Mouse (Mus musculus): ENCODE results near the gene Gm45711. TPM values are rescaled to one million over a fixed set of nuclear protein-coding genes. Genes with fewer than 3 reads are reported as not detected.

The Gm45711 gene
- polyA plus RNA-seq, 1 experiment from 2014 or later = not detected

DNA sequence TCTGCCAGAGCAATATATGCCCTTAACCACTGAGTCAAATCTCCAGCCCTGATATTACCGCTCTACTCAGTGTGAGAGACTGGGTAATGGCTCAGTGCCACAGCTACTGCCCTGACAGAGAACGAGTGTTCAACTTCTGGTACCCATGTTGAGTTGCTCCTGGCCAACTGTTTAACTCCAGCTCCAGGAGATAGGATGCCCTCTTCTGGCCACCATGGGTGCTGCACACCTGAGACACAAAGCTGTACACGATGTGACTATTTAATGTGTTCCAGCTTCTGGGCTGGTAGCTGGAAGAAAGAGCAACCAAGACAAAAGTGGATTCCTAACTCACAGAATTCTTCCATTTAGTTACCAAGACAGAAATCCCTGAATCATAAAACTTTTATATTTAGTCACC, 56.9 kb downstream of the Gm45711 start:
- Histone ChIP-seq H3K27ac (replicated peaks) (no peak overlapping the region), H3K9ac (no peak overlapping the region), H3K27me3 (replicated peaks) (no peaks in the 10 kb centered on the region), H3K36me3 (peaks cover 9% of the 10 kb centered on the region), H3K9me3 (no peaks in the 10 kb centered on the region), H3K4me3 (no peak overlapping the region), H3K4me2 (no peak overlapping the region), H3K4me1 (peaks cover 12% of the 10 kb centered on the region)
- no peak for ATAC-seq (ENCODE audit: extremely low read depth, insufficient number of reproducible peaks, low FRiP score, low TSS enrichment)
- 86% methylated on average over 3 of the region's 3 CpGs for WGBS

DNA sequence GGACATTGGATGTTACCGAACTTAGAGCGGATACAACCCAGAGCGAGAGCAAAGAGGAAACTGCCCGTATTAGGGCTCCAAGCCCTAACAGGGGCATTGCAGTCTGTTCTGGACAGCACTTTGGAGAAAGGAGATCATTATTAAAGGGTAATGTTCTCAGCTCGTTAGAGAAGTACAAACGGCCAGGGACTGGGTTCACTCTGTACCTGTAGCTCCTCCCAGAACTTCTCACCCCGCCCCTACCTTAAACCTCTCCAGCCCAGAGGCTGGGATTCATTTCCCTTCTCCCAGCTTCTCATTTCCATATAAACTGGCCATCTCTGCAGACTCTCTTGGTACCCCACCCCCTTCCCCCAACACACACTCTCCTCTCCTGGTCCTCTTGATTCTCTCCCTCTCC, 58.4 kb downstream of the Gm45711 start:
- H3K27ac ChIP-seq (replicated peaks) = peak overlapping the region; percentile 71; the same call in 1 of the 2 replicates

DNA sequence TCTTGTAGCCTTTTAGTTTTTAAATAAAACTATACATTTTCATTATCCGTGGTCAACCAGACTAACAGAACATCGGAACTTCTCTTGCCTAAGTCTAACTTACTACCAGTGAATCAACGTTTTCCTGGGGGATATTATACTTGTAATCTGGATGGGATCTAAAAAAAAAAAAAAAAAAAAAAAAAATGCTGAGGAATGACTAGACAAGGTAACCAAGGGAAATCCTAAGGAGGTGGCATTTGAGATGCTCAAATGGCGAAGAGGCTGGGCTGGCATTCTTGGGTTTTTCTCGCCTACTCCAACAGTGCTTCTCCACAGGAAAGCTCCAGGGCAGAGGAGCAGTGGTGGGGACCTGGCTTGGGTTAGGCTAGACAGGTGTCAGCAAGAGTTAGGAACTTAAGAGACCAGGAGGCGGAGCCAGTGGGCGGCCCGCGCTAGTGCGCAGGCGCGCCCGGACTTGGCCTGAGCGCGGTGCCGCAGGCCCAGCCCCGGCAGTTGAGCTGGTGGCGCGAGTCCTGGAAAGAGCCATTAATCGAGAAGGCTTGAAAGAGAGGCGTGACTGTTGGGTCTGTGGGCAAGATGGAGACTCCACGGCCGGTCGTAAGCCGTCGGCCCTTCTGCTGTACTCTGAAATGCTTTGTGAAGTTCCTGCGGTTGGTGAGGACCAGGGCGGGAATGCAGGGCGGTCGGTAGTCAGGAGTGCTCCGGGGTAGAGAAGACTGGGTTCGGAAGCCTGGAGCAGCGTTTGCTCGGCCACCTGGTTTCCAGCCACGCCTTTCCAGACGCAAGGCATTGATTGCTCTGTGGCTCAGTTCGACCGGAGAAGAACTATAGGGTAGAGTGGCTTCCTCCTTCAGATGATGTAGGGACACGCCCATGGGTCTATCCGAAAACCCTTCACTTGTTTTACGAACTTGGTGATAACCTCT, 59.2 kb downstream of the Gm45711 start, which contains the start of gene Cklf:
Cklf (plus strand) TSS at position 423 of the 929 bp plus-strand sequence.
- ATAC-seq (ENCODE audit: extremely low read depth, insufficient number of reproducible peaks, low FRiP score, low TSS enrichment) = peak; percentile 72
- peak within 1 kb of the TSS; percentile 71 for H3K27ac ChIP-seq (replicated peaks)
- peaks cover 25% of the 10 kb centered on the region for H3K4me1 ChIP-seq
- H3K9ac ChIP-seq = peak within 1 kb of the TSS; percentile 88
- H3K27me3 ChIP-seq (replicated peaks) = no peaks in the 10 kb centered on the region
- peak within 1 kb of the TSS; percentile 68 for H3K4me3 ChIP-seq
- H3K36me3 ChIP-seq = 0 out of 2 replicates have a peak, but pooled peaks cover 4% of the 10 kb centered on the region
- 3% methylated on average over 41 of the region's 41 CpGs for WGBS
- peak within 1 kb of the TSS; percentile 76 for H3K4me2 ChIP-seq
- H3K9me3 ChIP-seq = no peaks in the 10 kb centered on the region

More for the DNA sequence above, 58.4 kb downstream of the Gm45711 start:
- 0 out of 2 replicates have a peak, but pooled peaks cover 2% of the 10 kb centered on the region for H3K36me3 ChIP-seq
- H3K27me3 ChIP-seq (replicated peaks) = no peaks in the 10 kb centered on the region
- under 1% methylated on average over 7 of the region's 7 CpGs for WGBS
- peak overlapping the region; percentile 76 for H3K4me2 ChIP-seq
- peak overlapping the region; percentile 88 for H3K9ac ChIP-seq
- no peak for ATAC-seq (ENCODE audit: extremely low read depth, insufficient number of reproducible peaks, low FRiP score, low TSS enrichment)
- H3K9me3 ChIP-seq = no peaks in the 10 kb centered on the region
- H3K4me1 ChIP-seq = peaks cover 25% of the 10 kb centered on the region
- peak overlapping the region; percentile 68 for H3K4me3 ChIP-seq

DNA sequence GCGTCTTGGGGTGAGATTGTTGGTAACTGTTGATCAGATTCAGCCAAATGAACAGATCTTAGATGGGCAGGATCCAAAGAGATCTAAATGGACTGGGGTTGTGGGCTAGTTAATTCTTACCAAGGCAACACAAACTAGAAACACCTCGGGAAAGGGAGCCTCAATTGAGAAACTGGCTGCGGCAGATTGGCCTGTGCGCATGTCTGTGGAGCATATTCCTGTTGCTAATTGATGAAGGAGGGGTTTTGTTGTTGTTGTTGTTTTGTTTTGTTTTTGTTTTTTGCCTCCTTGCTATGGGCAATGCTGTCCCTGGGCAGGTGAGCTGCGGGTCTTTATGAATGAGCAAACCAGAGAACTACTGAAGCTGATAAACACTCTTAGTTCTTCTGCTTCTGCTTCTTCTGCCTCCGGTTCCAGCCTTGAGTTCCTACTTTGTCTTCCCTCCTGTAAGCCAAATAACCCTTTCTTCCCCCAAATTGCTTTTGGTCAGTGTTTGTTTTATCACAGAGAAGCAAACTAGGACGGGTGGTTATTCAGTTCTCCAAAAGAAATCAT, 60.4 kb downstream of the Gm45711 start:
- Histone ChIP-seq H3K9ac (no peak overlapping the region), H3K4me3 (no peak overlapping the region), H3K27ac (replicated peaks) (no peak overlapping the region), H3K36me3 (peaks cover 13% of the 10 kb centered on the region), H3K4me2 (no peak overlapping the region), H3K27me3 (replicated peaks) (no peaks in the 10 kb centered on the region), H3K9me3 (no peaks in the 10 kb centered on the region), H3K4me1 (peaks cover 25% of the 10 kb centered on the region)
- no peak for ATAC-seq (ENCODE audit: extremely low read depth, insufficient number of reproducible peaks, low FRiP score, low TSS enrichment)
- 80% methylated on average over 7 of the region's 7 CpGs for WGBS

DNA sequence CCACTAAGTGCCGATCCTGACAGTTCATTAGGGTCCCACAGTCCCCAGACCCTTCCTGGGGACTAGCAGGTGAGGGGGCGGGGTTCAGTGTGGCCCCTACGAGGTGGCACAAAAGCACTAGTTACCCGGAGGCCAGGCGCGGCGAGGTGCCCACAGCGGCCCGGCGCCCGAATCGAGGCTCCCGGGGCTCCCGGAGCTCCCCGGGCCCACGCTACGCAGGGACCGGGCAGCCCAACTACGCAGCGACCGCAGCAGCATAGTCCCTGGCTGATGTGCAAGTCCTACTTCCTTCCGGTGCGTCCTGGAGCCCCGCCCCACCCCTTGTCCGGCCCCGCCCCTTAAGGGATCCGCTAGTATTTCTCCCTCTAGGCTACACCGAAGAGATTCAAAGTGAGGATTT, 61.6 kb downstream of the Gm45711 start, which contains the start of gene Tk2:
Tk2 (minus strand) TSS at position 283 of the 400 bp plus-strand sequence.
- peak within 1 kb of the TSS; percentile 87 for H3K9ac ChIP-seq
- H3K4me3 ChIP-seq = peak within 1 kb of the TSS; percentile 78
- H3K27ac ChIP-seq (replicated peaks) = 0 out of 2 replicates have a peak within 1 kb of the TSS, but pooled peaks have one; percentile 20
- H3K9me3 ChIP-seq = no peaks in the 10 kb centered on the region
- under 1% methylated on average over 28 of the region's 28 CpGs for WGBS
- peaks cover 25% of the 10 kb centered on the region for H3K4me1 ChIP-seq
- peak; percentile 78 for ATAC-seq (ENCODE audit: extremely low read depth, insufficient number of reproducible peaks, low FRiP score, low TSS enrichment)
- peaks cover 24% of the 10 kb centered on the region for H3K36me3 ChIP-seq
- H3K4me2 ChIP-seq = peak within 1 kb of the TSS; percentile 88
- no peaks in the 10 kb centered on the region for H3K27me3 ChIP-seq (replicated peaks)

DNA sequence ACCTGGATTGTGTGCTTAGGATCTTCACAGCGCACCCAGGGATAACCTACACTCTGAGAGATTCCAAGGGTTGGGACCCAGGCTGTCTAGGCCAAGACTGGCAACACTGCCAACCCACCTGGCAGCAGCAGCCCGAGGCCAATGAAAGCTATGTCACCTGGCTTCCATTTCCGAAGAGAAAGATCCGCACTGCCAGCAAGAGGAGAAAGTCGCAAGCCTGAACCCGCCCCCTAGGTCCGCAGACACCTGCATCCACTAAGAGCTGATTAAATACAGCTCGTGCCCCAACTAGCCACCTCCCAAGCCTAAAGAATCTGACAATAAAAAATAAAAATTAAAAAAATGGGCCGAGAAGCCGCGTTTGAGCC, 62.0 kb downstream of the Gm45711 start:
- Histone ChIP-seq H3K27ac (replicated peaks) (no peak overlapping the region), H3K4me3 (peak overlapping the region; percentile 78), H3K9me3 (no peaks in the 10 kb centered on the region), H3K4me1 (peaks cover 25% of the 10 kb centered on the region), H3K36me3 (peaks cover 28% of the 10 kb centered on the region), H3K27me3 (replicated peaks) (no peaks in the 10 kb centered on the region), H3K9ac (peak overlapping the region; percentile 87), H3K4me2 (peak overlapping the region; percentile 88)
- ATAC-seq (ENCODE audit: extremely low read depth, insufficient number of reproducible peaks, low FRiP score, low TSS enrichment) = no peak
- 3% methylated on average over 11 of the region's 11 CpGs for WGBS

DNA sequence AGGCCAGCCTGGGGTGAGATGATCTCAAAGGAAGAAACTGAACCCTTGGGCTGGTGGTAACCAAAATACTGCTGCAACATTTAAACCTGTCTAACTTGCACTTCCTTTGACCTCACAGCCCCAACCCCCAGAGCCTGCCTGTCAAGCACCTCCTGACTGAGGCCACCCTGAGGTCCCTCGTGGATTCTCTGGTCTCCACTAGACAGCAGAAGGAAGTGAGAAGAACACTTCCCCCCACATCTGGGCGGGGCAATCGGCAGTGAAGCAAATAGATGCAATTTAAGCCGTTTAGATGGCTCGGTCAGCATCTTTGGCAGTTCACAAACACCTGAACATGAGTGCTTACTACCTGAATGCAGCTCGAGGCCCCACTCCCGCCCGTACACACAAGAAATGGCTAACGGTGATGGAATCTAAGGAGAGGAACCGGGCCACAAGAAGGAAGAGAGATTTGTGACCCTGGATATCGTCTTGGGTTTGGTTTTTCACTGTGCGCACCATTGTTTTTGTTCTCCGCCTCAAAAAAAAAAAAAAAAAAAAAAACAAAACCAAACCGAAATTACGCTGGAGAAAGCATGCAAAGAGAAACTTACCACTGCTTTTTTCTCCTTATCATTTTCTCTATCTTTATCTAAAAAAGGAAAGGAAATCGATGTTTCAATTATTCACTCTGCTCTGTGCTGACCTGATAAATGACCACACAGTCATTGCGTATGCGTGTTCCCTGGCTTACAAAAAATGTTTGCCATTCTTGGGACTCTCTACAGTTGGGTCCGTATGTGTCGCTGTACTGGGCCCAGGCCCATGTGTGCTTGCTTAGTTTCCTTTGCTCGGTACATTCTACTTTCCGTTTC, 62.6 kb downstream of the Gm45711 start:
- Histone ChIP-seq H3K27ac (replicated peaks) (no peak overlapping the region), H3K9ac (peak overlapping the region; percentile 87), H3K4me1 (peaks cover 25% of the 10 kb centered on the region), H3K36me3 (peaks cover 34% of the 10 kb centered on the region), H3K4me2 (peak overlapping the region; percentile 88), H3K27me3 (replicated peaks) (no peaks in the 10 kb centered on the region), H3K9me3 (no peaks in the 10 kb centered on the region), H3K4me3 (peak overlapping the region; percentile 78)
- 67% methylated on average over 22 of the region's 22 CpGs for WGBS
- no peak for ATAC-seq (ENCODE audit: extremely low read depth, insufficient number of reproducible peaks, low FRiP score, low TSS enrichment)

DNA sequence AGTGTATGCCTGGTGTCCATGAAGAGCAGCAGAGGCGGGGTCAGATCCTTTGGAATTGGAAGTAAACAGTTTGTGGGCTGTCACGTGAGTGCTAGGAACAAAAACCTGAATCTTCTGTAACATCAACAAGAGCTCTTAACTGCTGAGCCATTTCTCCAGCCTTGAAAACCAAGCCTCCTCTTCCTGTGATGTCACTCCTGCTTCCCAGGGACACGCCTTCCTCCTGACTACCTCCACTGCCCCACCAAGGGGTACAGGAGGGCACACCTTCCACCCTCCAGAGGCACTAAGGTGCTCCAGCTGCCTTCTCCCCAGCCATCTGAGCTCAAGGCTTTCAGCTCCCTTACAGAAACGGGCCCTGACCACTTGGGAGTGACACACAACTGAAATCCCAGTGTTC, 63.3 kb downstream of the Gm45711 start:
- H3K27ac ChIP-seq (replicated peaks) = no peak overlapping the region
- no peak overlapping the region for H3K4me2 ChIP-seq
- peak overlapping the region; percentile 33 for H3K9ac ChIP-seq
- WGBS = 84% methylated on average over 4 of the region's 4 CpGs
- H3K36me3 ChIP-seq = peaks cover 40% of the 10 kb centered on the region
- H3K4me1 ChIP-seq = peaks cover 21% of the 10 kb centered on the region
- H3K4me3 ChIP-seq = no peak overlapping the region
- ATAC-seq (ENCODE audit: extremely low read depth, insufficient number of reproducible peaks, low FRiP score, low TSS enrichment) = no peak
- no peaks in the 10 kb centered on the region for H3K27me3 ChIP-seq (replicated peaks)
- no peaks in the 10 kb centered on the region for H3K9me3 ChIP-seq

DNA sequence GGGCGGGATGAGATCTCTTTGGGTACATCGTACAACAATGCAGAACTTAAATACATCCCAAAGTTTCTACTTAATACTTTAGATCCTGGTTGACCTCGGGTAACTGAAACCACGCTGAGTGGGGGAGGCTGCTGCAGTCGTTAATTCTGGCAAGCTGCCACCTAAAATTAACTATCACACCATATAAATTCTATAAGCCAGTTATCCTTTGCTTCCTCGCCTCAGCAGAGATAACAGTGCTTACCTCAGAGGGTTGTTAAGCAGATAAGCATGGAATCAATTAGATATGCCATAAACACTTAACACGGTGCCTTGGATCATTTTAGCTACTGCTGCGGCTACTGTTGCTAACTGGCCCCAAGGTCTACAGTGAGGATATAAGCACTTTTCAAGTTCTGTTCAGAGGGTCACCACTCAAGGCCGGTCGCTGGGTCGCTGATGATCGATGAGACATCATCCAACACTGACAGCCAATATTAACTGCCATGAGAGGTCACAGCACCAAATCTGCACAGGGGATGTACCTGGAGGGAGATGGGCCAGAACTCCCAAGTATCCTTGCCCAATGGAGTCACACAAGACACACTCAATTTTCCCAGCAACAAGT, 67.7 kb downstream of the Gm45711 start:
- peaks cover 85% of the 10 kb centered on the region for H3K36me3 ChIP-seq
- ATAC-seq (ENCODE audit: extremely low read depth, insufficient number of reproducible peaks, low FRiP score, low TSS enrichment) = no peak

DNA sequence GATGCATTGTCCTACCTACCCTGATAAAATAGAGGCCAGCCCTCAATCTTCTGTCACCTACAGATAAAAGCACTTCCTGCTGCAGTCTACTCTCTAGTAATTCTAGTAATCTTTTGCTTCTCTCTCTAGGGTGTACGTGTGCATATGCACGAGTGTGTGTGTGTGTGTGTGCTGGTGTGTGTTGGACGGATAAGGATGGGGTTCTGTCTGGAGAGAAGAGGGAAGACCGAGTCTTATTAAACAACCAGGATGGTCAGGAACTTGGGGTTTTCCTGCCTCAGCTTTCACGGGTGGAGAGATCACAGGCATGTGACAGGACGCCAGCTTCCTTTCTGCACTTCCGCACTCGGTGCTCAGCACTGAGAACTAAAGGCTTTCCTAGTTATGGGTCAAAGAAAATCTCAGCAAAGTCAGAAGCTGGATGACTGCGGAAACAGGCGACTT, 70.4 kb downstream of the Gm45711 start:
- Histone ChIP-seq H3K4me3 (no peak overlapping the region), H3K27me3 (replicated peaks) (no peaks in the 10 kb centered on the region), H3K9me3 (no peaks in the 10 kb centered on the region), H3K27ac (replicated peaks) (no peak overlapping the region), H3K9ac (no peak overlapping the region), H3K4me1 (no peaks in the 10 kb centered on the region), H3K4me2 (no peak overlapping the region), H3K36me3 (peaks cover 91% of the 10 kb centered on the region)
- no peak for ATAC-seq (ENCODE audit: extremely low read depth, insufficient number of reproducible peaks, low FRiP score, low TSS enrichment)
- 62% methylated on average over 10 of the region's 10 CpGs for WGBS

More for the DNA sequence above, 67.7 kb downstream of the Gm45711 start:
- Histone ChIP-seq H3K4me1 (peaks cover 5% of the 10 kb centered on the region), H3K4me3 (no peak overlapping the region), H3K9ac (no peak overlapping the region), H3K4me2 (no peak overlapping the region), H3K27ac (replicated peaks) (no peak overlapping the region), H3K9me3 (no peaks in the 10 kb centered on the region), H3K27me3 (replicated peaks) (no peaks in the 10 kb centered on the region)
- WGBS = 75% methylated on average over 12 of the region's 12 CpGs
